Mouse (Mus musculus): Measurements from ENCODE around the gene Prss33.

Gene Prss33

GRCm38 (mm10) chr17:23828271-23829001 is 7.4 kb downstream of the Prss33 start:
- peak in 1 of 2 experiments; percentile 46 for DNase-seq (ENCODE audit: low read depth in 1 of 2, low spot score in 2 of 2)

- DNase-seq (ENCODE audit: low read depth in 1 of 2, low spot score in 2 of 2) = no peak
Measured at GRCm38 (mm10) chr17:23825591-23825990, 10.3 kb downstream of the Prss33 start.

DNA sequence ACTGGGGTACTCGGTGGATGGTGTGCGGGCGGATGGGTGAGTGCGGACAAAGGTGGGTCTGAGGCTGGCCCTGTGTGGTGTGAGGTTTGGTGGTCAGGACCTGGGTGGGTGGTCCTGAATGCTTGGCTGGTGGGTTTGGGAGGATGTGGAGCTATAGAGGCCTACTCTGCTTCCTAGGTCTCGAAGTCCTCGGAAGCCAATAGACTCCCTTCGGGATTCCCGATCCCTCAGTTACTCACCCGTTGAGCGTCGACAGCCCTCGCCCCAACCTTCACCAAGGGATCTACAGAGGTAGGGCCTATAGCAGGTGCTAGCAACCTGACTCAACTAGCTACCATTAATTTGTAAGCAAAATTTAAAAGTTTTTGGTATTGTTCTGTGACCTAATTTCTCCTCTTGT is 12.2 kb downstream of the Prss33 start:
- DNase-seq (ENCODE audit: low read depth in 1 of 2, low spot score in 2 of 2) = no peak

DNA sequence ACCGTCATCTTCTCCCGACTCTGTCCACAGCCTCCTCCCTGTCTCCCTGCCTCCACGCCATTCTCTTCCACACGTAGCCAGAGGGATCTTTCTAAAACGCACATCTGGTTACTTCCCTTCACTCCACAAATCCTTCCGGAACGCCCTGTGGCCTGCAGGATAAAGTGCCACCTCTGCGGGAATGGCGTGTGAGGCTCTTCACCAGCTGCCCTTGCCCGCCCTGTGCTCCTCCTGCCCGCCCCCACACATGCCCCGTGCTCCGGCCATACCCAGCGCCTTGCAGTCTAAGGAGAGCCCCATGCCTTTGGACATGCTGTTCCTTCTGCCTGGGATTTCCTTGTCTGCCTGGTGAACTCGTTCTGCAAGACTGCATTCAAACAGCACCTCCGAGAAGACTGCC is 12.8 kb downstream of the Prss33 start:
- no peak for DNase-seq (ENCODE audit: low read depth in 1 of 2, low spot score in 2 of 2)

DNA sequence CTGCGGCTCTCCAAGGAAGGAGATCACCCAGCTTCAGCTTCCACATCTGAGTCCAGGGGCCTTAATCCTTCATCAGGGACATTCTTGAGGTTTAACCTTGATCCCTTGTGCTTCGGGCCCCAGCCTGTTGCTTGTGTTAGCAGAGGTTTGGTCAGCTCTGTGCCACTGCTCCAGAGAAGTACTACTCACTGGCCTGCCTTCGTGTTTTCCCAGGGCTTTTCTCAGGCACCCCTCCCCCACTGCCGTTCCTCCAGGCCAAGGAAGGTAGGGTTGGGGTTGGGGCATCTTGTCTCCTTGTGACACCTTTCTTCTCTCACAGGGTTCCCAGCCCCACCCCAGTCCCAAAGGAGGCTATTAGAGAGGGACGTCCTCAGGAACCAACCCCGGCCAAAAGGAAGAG is 13.8 kb downstream of the Prss33 start:
- no peak for DNase-seq (ENCODE audit: low read depth in 1 of 2, low spot score in 2 of 2)

DNA sequence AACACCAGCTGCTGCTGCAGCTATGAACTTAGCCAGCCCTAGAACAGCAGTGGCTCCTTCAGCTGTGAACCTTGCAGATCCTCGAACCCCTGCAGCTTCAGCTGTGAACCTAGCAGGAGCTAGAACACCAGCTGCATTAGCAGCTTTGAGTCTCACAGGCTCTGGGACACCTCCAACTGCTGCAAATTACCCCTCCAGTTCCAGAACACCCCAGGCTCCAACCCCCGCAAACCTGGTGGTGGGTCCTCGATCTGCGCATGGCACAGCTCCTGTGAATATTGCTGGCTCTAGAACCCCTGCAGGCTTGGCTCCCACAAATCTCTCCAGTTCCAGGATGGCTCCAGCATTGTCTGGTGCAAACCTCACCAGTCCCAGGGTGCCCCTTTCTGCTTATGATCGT is 15.1 kb downstream of the Prss33 start:
- no peak for DNase-seq (ENCODE audit: low read depth in 1 of 2, low spot score in 2 of 2)

DNA sequence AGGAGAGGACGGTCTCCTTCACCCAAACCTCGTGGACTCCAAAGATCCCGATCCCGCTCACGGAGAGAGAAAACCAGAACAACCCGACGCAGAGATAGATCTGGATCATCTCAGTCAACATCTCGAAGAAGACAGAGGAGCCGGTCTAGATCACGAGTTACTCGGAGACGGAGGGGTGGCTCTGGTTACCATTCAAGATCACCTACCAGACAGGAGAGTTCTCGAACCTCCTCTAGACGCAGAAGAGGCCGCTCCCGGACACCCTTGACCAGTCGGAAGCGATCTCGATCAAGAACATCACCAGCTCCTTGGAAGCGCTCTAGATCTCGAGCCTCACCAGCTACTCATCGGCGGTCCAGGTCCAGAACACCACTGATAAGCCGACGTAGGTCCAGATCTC is 16.6 kb downstream of the Prss33 start:
- no peak for DNase-seq (ENCODE audit: low read depth in 1 of 2, low spot score in 2 of 2)

- no peak for DNase-seq (ENCODE audit: low read depth in 1 of 2, low spot score in 2 of 2)
Measured at GRCm38 (mm10) chr17:23818579-23818978, 17.3 kb downstream of the Prss33 start.

DNA sequence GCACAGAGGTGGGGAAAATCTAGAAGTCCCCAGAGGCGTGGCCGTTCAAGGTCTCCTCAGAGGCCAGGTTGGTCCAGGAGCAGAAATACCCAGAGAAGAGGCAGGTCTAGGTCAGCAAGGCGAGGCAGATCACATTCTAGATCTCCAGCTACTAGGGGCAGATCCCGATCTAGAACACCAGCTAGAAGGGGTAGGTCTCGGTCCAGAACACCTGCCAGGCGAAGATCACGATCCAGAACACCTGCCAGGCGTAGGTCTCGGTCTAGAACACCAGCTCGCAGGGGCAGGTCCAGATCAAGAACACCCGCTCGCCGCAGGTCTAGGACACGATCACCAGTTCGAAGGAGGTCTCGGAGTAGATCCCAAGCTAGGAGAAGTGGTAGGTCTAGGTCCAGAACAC is 20.2 kb downstream of the Prss33 start:
- no peak for DNase-seq (ENCODE audit: low read depth in 1 of 2, low spot score in 2 of 2)

DNA sequence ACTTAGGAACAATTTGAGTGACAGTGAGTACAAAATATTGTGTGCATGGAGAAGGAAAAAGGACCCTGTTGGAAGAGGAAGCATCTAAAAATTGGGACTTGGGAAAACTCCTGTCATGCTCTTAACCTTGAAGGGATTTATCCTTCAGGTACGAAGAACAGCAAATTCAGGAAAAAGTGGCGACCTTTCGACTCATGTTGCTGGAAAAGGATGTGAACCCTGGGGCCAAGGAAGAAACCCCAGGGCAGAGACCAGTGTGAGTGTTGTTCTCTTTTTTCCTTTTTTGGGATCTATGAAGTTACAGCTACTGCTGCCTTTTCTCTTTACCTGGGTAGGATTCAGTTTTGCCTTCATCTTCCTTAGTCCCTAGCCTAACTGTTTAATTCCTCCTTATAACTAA is 27.9 kb downstream of the Prss33 start:
- no peak for DNase-seq (ENCODE audit: low read depth in 1 of 2, low spot score in 2 of 2)

DNA sequence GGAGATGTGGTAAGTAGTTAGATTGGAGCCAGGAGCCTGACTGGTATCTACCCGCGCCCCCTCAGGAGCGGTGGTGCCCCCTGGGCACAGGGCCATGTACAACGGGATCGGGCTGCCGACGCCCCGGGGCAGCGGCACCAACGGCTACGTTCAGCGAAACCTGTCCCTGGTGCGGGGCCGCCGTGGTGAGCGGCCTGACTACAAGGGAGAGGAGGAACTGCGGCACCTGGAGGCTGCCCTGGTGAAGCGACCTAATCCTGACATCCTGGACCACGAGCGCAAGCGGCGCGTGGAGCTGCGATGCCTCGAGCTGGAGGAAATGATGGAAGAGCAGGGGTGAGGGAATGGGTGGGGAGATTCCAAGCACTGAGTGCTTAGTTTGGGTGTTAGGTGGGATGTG is 29.0 kb downstream of the Prss33 start:
- no peak for DNase-seq (ENCODE audit: low read depth in 1 of 2, low spot score in 2 of 2)

DNA sequence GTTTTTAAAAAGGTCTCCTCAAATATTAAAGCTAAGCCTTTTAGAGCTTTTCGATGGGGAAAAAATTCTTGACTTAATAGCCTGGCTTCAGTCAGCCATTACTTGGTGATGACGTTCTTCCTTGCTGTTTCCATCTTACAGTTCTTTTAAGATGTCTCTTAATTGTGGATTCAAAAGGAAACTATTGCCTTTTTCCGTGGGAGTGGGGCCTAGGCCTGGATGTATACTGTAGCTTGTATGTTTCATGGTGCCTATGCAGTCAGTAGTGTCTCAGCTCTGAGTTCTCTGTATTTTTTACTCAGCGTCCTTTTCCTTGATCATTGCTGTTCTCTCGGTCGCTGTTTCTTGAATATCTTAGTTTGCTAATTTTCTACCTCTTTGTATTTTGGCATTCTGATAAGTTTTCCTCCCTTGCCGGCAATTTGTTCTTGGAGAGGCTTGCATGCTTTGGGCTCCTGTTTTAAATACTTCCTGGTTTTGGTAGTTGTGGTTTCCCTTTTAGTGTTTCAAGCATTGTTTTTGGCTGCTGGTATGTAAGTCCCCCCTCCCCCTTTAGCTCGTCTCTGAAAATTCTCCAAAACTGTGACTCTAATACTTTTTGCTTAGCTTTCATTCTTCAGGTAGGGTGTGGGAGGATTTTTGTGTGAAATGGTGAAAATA is 31.3 kb downstream of the Prss33 start:
- DNase-seq (ENCODE audit: low read depth in 1 of 2, low spot score in 2 of 2) = no peak

GRCm38 (mm10) chr17:23803366-23804041 is 32.4 kb downstream of the Prss33 start:
- no peak for DNase-seq (ENCODE audit: low read depth in 1 of 2, low spot score in 2 of 2)

- DNase-seq (ENCODE audit: low read depth in 1 of 2, low spot score in 2 of 2) = peak; percentile 91 to 95
Measured at GRCm38 (mm10) chr17:23802746-23803365, 33.0 kb downstream of the Prss33 start.

- no peak for DNase-seq (ENCODE audit: low read depth in 1 of 2, low spot score in 2 of 2)
Measured at GRCm38 (mm10) chr17:23801627-23802026, 34.2 kb downstream of the Prss33 start.

- DNase-seq (ENCODE audit: low read depth in 1 of 2, low spot score in 2 of 2) = no peak
Measured at GRCm38 (mm10) chr17:23797316-23797715, 38.5 kb downstream of the Prss33 start.

DNA sequence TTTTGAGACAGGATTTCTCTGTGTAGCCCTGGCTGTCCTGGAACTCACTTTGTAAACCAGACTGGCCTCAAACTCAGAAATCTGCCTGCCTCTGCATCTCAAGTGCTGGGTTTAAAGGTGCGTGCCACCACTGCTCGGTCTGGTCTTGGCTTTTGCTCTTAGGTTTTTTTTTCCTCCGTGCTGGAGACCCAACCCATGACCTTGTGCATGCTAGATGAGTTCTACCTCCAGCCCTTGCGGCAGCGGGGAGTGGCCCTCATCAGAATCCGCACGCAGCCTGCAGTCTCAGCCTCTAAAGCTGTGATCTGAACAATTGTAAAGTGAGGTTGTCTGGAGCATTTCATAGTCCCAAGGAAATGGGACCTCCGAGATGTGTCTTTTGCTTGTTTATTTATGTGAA is 40.5 kb downstream of the Prss33 start:
- no peak for DNase-seq (ENCODE audit: low read depth in 1 of 2, low spot score in 2 of 2)

- no peak for DNase-seq (ENCODE audit: low read depth in 1 of 2, low spot score in 2 of 2)
Measured at GRCm38 (mm10) chr17:23791079-23791357, 44.8 kb downstream of the Prss33 start.

DNA sequence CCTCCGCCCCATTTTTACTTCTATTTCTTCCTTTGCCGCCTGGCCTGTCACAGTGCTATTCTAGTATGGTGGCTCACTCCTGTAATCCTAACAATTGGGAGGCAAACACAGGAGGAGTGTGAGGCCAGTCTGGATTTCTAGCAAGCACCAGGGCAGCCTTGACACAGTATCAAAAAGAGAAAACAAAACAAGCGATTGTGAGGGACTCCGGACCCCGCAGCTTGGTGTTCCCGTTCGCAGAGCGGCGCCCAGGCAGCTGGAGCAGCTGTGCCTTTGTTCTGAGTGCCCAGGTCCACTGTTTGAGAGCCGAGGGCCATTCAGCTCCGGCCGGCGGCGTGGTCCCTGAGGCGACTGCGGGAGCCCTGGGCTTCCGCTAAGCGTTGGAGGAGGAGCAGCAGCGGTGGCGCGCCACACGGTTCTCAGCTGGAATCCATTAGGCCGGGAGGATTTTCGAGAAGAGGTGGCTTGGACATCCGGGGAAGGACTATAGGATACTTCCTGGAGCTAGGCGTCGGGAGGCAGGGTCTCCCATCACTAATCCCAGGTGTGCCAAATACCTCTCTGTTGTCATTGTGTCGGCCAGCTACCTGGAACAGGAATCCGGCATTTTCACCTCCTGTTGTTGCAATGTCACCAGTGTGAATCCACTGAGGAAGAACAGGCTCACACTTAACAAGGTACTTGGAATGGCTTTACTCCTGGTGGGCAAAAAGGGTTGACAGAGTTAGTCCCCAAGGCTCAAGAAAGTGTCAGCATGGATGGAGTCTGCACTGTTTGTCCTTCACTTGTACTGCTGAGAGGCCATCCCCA is 45.4 kb downstream of the Prss33 start, which contains the start of gene Srrm2:
Gene Srrm2, plus strand, starts transcription at position 264 of the 810 bp plus-strand sequence.
- peak in 1 of 2 experiments; percentile 23 for DNase-seq (ENCODE audit: low read depth in 1 of 2, low spot score in 2 of 2)

DNA sequence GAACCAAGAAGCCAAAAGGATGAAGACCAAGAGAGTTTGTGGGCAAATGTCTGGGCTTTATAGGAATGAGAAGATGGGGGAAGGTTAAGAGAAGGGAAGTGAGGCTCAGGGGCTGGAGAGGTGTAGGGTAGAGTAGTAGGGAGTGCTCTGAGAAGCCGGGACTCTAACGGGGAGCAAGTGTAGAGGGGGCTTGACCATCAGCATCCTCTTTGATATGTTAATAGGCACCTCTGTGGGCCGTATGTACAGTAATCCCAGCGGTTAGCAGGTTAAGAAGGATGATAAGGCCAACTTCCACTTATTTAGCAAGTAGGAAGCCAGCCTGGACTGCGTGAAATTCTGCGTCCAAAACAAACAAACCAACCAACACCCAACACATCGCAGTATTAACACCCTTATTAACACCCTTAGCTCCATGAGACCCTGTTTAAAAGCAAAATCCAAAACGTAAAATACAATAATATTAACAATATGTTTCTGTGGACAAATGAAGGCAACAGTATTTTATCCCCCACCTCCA is 46.0 kb downstream of the Prss33 start:
- DNase-seq (ENCODE audit: low read depth in 1 of 2, low spot score in 2 of 2) = no peak

DNA sequence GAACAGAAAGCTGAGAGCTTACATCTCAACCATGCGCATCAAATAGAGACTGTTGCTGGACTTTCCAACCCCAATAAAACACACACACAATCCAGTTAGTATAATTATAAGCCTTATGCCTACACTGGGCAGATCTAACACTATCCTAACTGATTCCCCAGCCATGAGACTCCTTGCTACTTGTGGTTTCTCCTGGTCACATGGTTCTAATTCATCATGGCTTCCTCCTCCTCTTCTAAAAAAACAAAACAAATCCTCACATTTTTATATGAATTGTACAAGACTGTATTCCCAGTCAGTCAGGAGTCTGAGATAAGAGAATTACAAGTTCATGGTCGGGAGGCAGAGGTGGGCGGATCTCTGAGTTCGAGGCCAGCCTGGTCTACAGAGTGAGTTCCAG is 46.9 kb downstream of the Prss33 start:
- DNase-seq (ENCODE audit: low read depth in 1 of 2, low spot score in 2 of 2) = no peak
